Mouse (Mus musculus) heart, embryonic 12.5 days (tissue): ENCODE measurements around the gene Nenf. TPM values are rescaled to one million over a fixed set of nuclear protein-coding genes. Genes with fewer than 3 reads are reported as not detected.

Source experiments
- ATAC-seq: fragments of 200-750 bp; cut with Nextera tagmentation; 2 replicates; pipeline ENCODE4 v1.8.0; 2017; ENCODE audit warnings: moderate TSS enrichment, moderate library complexity; ENCODE audit not compliant: insufficient number of reproducible peaks, low FRiP score
- H3K27ac ChIP-seq: fragments of 300-500 bp; sonication (generic); 2 replicates; pipeline ENCODE4 v1.5.1; 2016; ENCODE audit warnings: mild to moderate bottlenecking, moderate library complexity; ENCODE audit not compliant: poor library complexity, severe bottlenecking
- H3K27me3 ChIP-seq: fragments of 300-500 bp; sonication (generic); replicated peaks from 2 replicates; pipeline ENCODE4 v1.6.1; 2016; ENCODE audit warnings: mild to moderate bottlenecking, moderate library complexity
- H3K36me3 ChIP-seq: fragments of 300-500 bp; sonication (generic); 2 replicates; pipeline ENCODE4 v1.6.1; 2016; ENCODE audit warnings: mild to moderate bottlenecking, moderate library complexity
- H3K4me1 ChIP-seq: fragments of 300-500 bp; sonication (generic); replicated peaks from 2 replicates; pipeline ENCODE4 v1.6.1; 2016; ENCODE audit warnings: mild to moderate bottlenecking
- H3K4me2 ChIP-seq: fragments of 300-500 bp; sonication (generic); 2 replicates; pipeline ENCODE4 v1.6.1; 2016; ENCODE audit warnings: mild to moderate bottlenecking, moderate library complexity
- H3K4me3 ChIP-seq: fragments of 300-500 bp; sonication (generic); 2 replicates; pipeline ENCODE4 v1.5.1; 2016; ENCODE audit warnings: mild to moderate bottlenecking
- H3K9ac ChIP-seq: fragments of 300-500 bp; sonication (generic); 2 replicates; pipeline ENCODE4 v1.6.1; 2016; ENCODE audit warnings: mild to moderate bottlenecking, moderate library complexity
- H3K9me3 ChIP-seq: fragments of 300-500 bp; sonication (generic); replicated peaks from 2 replicates; pipeline ENCODE4 v1.6.1; 2016; ENCODE audit warnings: mild to moderate bottlenecking, moderate library complexity
- WGBS: fragments of 180-500 bp; shearing (Covaris S2); methylation state at CpG from one replicate; pipeline ENCODE4 v1.1.7; 2016; 5-methylcytosine and 5-hydroxymethylcytosine counted together
- polyA plus RNA-seq: library from polyadenylated mRNA; unstranded; fragments of >200 nt; fragmentation: Nextera tagmentation; extraction: Ambion mirVana; gene quantifications from 2 replicates; pipeline ENCODE4 v1.2.1, GENCODE M21; 2016

Gene Nenf
- 103 and 105 TPM in 2 replicates for polyA plus RNA-seq

DNA sequence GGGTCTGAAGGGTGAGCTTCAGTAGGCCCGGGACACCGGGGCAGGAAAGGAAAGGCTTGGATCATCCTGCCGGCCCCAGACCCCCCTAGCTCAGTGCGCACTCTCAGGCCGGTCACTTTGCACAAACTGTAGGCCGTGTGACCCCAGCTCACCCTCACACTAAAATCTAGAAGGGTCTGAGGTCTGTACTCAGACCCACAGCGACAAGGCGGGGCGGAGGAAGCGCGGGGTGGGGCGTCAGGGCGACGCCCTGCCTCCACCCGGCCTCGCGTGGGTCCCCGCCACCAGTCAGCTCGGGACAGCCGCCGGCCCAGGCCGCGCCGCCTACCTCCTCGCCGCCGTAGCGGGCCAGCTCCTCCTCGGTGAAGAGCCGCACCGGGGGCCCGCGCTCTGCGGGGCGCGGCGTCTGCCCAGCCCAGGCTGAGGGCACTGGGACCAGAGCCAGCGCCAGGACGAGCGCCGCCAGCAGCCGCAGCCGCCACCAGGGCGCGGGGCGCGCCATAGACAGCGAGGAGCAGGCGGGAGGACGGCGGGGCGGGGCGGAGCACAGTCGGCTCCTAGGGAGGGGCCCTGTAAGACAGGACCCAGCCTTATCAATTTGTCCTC, at the start of gene Nenf:
Nenf (minus strand) TSS at position 604 of the 606 bp plus-strand sequence.
- peak; percentile 93 for ATAC-seq
- peak within 1 kb of the TSS; percentile 80 for H3K4me3 ChIP-seq
- peak within 1 kb of the TSS; percentile 73 for H3K27ac ChIP-seq
- peak within 1 kb of the TSS; percentile 85 for H3K4me2 ChIP-seq
- H3K9me3 ChIP-seq: no peaks in the 10 kb centered on the region
- peaks cover 24% of the 10 kb centered on the region for H3K4me1 ChIP-seq
- H3K27me3 ChIP-seq: no peaks in the 10 kb centered on the region
- no peaks in the 10 kb centered on the region for H3K36me3 ChIP-seq
- H3K9ac ChIP-seq: peak within 1 kb of the TSS; percentile 83
- 2% methylated on average over 52 of the region's 54 CpGs for WGBS

DNA sequence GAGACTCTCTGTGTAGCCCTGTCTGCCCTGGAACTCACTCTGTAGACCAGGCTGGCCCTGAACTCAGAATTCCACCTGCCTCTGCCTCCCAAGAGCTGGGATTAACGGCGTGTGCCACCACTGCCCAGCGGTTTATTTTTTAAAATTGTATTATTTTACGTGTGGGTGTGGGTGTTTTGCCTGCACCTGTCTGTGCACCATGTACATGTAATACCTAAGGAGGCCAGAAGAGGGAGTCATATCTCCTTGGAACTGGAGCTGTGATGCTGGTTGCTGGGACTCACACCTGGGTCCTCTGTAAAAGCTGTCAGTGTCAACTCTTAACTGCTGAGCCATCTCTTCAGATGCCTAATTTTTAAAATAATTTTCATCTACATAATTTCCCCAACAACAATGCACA, 46.5 kb upstream of the Nenf start:
- Histone ChIP-seq H3K27me3 (no peaks in the 10 kb centered on the region), H3K4me2 (no peak overlapping the region), H3K36me3 (peaks cover 49% of the 10 kb centered on the region), H3K9ac (no peak overlapping the region), H3K27ac (no peak overlapping the region), H3K4me3 (no peak overlapping the region), H3K9me3 (no peaks in the 10 kb centered on the region), H3K4me1 (no peaks in the 10 kb centered on the region)
- no peak for ATAC-seq
- WGBS: 71% methylated on average over 4 of the region's 4 CpGs

DNA sequence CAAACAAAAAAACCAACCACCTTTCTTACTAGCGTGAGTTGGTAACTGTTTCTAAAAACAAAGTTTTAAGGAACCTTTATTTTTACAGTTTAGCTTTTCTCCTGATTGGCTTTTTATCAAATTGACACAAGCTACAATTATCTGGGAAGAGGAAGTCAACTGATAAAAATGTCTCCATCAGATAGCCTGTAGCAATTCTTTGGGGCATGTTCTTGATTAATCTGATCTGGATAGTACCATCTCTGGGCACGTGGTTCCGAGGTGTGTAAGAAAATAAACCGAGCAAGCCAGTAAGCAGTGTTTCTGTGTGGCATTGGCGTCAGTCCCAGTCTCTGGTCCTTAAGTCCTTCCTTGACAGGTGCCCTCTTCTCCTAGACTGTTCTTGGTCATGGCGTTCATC, 44.4 kb upstream of the Nenf start:
- Histone ChIP-seq H3K27ac (no peak overlapping the region), H3K4me1 (no peaks in the 10 kb centered on the region), H3K4me2 (no peak overlapping the region), H3K9me3 (no peaks in the 10 kb centered on the region), H3K9ac (no peak overlapping the region), H3K27me3 (no peaks in the 10 kb centered on the region), H3K36me3 (peaks cover 57% of the 10 kb centered on the region), H3K4me3 (no peak overlapping the region)
- ATAC-seq: no peak
- 82% methylated on average over 6 of the region's 6 CpGs for WGBS

DNA sequence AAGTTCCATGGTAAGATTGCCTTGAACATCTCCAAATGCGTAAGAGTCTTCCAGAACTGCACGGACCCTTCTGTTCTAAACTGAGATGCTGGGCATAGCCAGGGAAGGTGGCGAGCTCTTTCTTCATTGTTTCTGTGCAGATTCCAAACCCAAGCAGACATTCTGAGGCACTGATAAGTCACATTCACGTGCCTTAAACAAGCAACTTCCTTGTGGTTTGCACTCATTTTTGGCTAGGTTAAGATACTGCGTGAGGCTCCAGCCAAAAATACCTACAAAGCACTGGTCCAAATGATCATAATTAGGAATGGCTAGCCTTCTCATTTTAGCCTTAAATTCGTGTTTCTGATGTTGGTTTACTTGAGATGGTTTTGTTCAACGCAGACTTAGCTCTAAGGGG, 41.5 kb upstream of the Nenf start:
- Histone ChIP-seq H3K36me3 (peaks cover 62% of the 10 kb centered on the region), H3K9me3 (no peaks in the 10 kb centered on the region), H3K27ac (no peak overlapping the region), H3K4me2 (no peak overlapping the region), H3K27me3 (no peaks in the 10 kb centered on the region), H3K4me3 (no peak overlapping the region), H3K9ac (no peak overlapping the region), H3K4me1 (no peaks in the 10 kb centered on the region)
- WGBS: 75% methylated on average over 7 of the region's 7 CpGs
- no peak for ATAC-seq

DNA sequence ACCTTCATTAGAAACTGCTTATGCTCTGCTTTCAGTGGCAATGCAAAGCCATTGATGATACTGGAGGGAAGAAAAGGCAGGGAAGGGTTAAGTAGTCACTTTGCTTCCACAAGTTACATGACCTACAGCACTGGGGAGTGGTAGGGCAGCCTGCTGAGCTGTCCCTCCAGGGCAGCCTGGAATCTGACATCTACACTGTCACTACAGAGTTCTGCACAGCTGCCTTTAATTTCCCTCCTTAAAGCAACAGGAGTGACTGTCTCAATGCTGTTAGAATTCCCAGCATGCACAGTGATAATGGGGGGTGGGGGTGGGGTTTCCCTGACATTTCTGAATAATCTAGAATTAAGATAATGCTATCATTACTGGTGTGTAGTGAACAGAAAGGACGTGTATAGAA, 38.9 kb upstream of the Nenf start:
- H3K27ac ChIP-seq: no peak overlapping the region
- H3K27me3 ChIP-seq: no peaks in the 10 kb centered on the region
- peaks cover 75% of the 10 kb centered on the region for H3K36me3 ChIP-seq
- no peak for ATAC-seq
- 0 out of 2 replicates have a peak, but pooled peaks cover 3% of the 10 kb centered on the region for H3K4me1 ChIP-seq
- no peak overlapping the region for H3K9ac ChIP-seq
- 36% methylated on average over 1 of the region's 1 CpGs for WGBS
- H3K9me3 ChIP-seq: no peaks in the 10 kb centered on the region
- no peak overlapping the region for H3K4me2 ChIP-seq
- H3K4me3 ChIP-seq: no peak overlapping the region

DNA sequence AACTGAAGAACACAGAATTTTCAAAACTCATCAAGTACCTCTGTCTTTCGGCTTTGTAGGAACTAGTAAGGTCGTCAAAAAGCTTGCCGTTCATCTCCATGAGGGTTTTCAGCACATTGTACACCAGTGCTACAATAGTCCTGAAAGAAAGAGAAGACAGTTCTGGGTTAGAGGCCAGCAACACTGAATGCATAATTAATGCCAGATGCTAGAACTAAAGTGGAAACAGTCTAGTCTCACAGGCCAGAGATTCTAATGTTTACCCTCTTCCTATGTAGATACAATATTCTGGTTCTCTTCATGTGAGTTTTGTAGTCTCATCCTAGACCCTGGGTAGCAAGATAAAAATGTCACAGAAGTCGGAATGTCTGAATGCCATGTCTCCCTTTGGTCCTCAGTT, 35.8 kb upstream of the Nenf start:
- H3K36me3 ChIP-seq: peaks cover 69% of the 10 kb centered on the region
- no peak for ATAC-seq
- H3K27ac ChIP-seq: no peak overlapping the region
- H3K4me2 ChIP-seq: no peak overlapping the region
- peaks cover 20% of the 10 kb centered on the region for H3K4me1 ChIP-seq
- no peaks in the 10 kb centered on the region for H3K9me3 ChIP-seq
- no peak overlapping the region for H3K4me3 ChIP-seq
- H3K27me3 ChIP-seq: no peaks in the 10 kb centered on the region
- WGBS: 80% methylated on average over 4 of the region's 4 CpGs
- no peak overlapping the region for H3K9ac ChIP-seq

DNA sequence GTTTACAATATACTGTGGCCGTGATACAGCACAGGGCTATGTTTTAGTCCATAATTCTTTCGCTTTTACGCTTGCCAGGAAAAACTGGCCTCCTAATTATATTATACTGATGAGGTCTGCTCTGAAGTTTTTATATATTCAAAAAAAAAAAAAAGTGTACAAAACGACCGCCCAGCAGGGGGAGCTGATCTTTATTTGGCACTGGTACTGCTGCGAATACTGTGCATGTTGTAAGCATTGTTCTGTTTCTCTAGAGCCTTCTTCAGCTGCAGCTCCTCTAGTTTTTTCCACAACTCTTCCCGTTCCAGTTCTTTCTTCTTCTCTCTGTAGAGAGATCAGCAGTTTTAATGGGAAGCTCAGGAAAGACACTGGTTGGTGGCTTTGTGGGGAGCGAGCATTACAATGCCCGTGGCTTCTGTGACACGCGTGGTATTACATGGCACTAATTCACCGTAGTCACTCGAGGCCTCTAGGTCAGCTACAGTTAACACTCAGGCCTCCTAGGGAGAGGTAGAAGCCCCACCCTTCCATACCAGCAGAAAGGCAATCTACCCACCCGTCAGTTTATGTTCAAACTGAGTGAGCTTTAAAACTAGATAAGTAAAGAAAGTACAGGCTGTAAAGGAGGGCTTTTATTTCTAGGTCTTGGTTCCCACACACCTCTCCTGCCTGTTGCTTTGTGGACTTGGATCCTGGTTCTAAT, 34.9 kb upstream of the Nenf start:
- ATAC-seq: no peak
- peaks cover 69% of the 10 kb centered on the region for H3K36me3 ChIP-seq
- WGBS: 70% methylated on average over 14 of the region's 14 CpGs
- peaks cover 27% of the 10 kb centered on the region for H3K4me1 ChIP-seq
- H3K9me3 ChIP-seq: no peaks in the 10 kb centered on the region
- no peak overlapping the region for H3K4me3 ChIP-seq
- H3K4me2 ChIP-seq: no peak overlapping the region
- no peaks in the 10 kb centered on the region for H3K27me3 ChIP-seq
- no peak overlapping the region for H3K9ac ChIP-seq
- H3K27ac ChIP-seq: no peak overlapping the region

DNA sequence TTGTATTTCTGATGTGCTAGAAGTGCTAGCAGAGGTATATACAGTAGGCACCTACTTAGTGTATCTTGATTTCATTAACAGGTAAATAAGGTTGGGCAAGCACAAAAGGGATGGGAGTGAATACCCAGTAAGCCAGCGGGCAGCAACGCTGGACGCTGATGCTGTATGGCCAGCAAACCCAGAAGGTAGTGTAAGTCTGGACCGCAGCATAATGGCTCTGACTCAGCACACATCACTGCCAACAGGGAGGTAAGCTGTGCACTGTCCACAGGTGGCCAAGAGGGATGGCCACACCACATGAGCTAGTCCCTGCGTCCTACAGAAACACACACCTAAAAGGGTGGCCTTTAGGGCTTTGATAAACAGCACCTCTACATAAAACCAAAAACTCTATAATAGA, 32.4 kb upstream of the Nenf start:
- Histone ChIP-seq H3K27ac (no peak overlapping the region), H3K4me3 (no peak overlapping the region), H3K36me3 (peaks cover 73% of the 10 kb centered on the region), H3K4me1 (peaks cover 27% of the 10 kb centered on the region), H3K9me3 (no peaks in the 10 kb centered on the region), H3K4me2 (no peak overlapping the region), H3K9ac (no peak overlapping the region), H3K27me3 (no peaks in the 10 kb centered on the region)
- ATAC-seq: no peak
- WGBS: 93% methylated on average over 5 of the region's 5 CpGs

DNA sequence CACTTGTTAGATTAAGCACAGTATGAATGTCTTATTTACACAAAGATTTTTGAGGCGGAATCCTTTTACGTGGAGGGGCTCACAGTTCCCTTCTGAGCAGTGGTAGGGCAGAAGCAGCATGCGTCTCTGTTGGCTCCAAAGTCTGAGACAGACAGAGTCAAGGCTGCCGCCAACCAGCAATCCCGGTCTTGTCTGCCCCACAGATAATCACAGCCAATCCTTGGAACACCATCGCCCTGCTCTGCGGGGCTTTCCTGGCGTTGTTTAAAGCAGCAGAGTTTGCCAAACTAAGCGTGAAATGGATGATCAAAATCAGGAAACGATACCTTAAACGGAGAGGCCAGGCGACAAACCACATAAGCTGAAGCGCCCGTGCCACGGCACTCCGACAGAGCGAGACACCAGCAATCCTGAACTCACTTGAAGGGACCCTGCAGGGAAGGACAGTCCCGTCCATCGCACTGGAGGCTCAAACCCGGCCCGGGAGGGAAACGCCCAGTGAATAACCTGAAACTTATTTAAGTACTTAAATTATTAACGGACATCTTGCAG, 31.6 kb upstream of the Nenf start:
- peak overlapping the region; percentile 69 for H3K27ac ChIP-seq
- 49% methylated on average over 23 of the region's 23 CpGs for WGBS
- no peak for ATAC-seq

DNA sequence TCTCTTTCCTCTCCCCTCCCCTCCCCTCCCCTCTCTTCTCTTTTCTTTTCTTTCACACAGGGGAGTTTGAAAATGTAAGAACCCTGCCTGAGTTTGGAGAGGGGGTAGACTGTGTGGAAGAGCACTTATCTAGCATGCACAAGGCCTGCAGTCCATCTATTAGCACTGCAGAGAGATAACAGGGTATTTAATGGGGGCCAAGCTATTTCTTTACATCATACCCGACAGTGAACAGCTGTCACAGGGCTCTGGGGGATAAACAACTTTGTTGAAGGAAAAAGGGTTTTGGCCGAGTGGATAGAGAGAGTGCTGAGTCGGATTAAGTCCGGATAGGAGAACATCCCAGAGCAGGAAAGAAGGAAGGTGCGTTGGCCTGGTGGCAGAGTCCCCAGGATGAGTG, 31.0 kb upstream of the Nenf start:
- 0 out of 2 replicates have a peak, but pooled peaks have one; percentile 69 for ATAC-seq
- Histone ChIP-seq H3K4me2 (peak overlapping the region; percentile 29), H3K27ac (peak overlapping the region; percentile 69), H3K4me1 (peaks cover 27% of the 10 kb centered on the region), H3K9ac (no peak overlapping the region), H3K9me3 (no peaks in the 10 kb centered on the region), H3K36me3 (peaks cover 72% of the 10 kb centered on the region), H3K27me3 (no peaks in the 10 kb centered on the region), H3K4me3 (no peak overlapping the region)
- WGBS: 6% methylated on average over 5 of the region's 5 CpGs

More for the DNA sequence above, 31.6 kb upstream of the Nenf start:
- Histone ChIP-seq H3K4me1 (peaks cover 27% of the 10 kb centered on the region), H3K36me3 (peaks cover 75% of the 10 kb centered on the region), H3K4me2 (peak overlapping the region; percentile 29), H3K9me3 (no peaks in the 10 kb centered on the region), H3K27me3 (no peaks in the 10 kb centered on the region), H3K9ac (no peak overlapping the region), H3K4me3 (no peak overlapping the region)

DNA sequence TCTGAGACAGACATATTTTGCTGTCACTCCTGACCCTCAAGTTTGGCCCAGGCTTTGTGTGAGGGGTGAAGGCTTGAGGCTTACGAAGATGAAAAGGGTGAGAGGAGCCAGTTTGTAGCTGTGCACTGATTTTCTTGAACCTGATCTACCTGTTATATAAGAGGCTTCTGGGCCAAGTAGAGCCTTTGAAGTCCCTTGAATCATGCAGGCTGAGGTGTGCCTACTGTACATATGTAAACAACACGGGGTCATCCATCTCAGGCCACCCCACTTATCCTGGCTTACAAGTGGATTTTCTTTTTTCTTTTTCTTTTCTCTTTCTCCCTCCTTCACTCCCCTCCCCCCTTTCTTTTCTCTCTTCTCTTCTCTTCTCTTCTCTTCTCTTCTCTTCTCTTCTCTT, 30.6 kb upstream of the Nenf start:
- Histone ChIP-seq H3K4me3 (no peak overlapping the region), H3K27ac (peak overlapping the region; percentile 69; the same call in 1 of the 2 replicates), H3K9ac (no peak overlapping the region), H3K4me2 (peak overlapping the region; percentile 29; the same call in 1 of the 2 replicates), H3K9me3 (no peaks in the 10 kb centered on the region), H3K36me3 (peaks cover 72% of the 10 kb centered on the region), H3K27me3 (no peaks in the 10 kb centered on the region), H3K4me1 (peaks cover 27% of the 10 kb centered on the region)
- ATAC-seq: no peak
- 51% methylated on average over 2 of the region's 2 CpGs for WGBS
